Mouse (Mus musculus): ENCODE measurements at regions not wholly inside any gene's neighbourhood (a gene's known extent, or its start where the extent isn't known, plus 50 kb on each side); places are given as distances from the start of the nearest gene placed in this dataset.
"Not testable (repeated sequence)": the region's sequence is repeated elsewhere in the genome, so short reads cannot be mapped to it uniquely, and the experiment has no call there.

DNA sequence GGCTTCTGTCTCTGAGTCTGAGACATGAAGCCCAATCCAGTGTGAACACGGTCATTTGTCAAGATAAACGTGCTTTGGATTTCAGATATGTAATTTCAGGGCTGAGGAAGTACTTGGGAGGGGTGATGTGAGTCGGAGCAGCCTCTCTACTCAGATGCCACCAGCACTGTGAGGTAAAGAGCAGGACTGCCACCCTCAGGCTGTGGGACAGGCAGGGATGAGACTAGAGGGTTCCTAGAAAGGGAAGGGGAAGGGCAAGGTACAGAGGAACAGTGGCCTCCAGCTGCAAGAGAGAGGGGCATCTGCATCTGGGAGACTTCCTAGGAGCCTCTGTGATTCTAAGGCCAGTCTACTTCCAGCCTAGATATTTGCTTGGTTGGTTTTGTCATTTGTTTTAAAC lies 78.7 kb upstream of the Csrp2 start:
- peak; percentile 9 to 21 for DNase-seq

- no peak for DNase-seq
Observed at GRCm38 (mm10) chr10:110841670-110842069, 77.9 kb upstream of the Csrp2 start.

DNA sequence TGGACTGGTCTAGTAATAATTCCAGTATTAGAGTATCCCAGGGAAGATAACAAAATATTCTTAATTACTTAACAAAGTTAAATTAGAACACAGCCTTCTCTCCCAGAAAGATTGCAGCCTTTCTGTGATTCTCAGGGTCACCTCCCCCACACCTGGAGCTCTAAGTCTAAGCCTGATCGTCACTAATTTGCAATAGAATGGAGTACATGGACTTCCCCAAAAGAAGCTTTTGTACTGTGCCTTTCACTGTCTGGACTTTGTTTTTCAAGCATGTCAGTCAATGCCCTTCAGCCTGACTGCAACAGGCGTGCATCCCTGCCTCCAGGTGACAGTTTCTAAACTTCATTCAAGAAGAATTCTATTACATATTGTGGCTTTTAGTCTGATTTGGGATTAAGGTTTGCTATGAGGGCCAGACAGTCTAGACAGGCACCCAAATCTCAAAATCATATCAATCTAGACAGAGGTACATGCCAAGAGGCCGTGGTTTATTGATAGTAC lies 64.9 kb upstream of the Csrp2 start:
- not testable (repeated sequence) for DNase-seq

- peak in 1 of 2 experiments; percentile 41 for DNase-seq
Observed at GRCm38 (mm10) chr10:110855645-110856383, 63.8 kb upstream of the Csrp2 start.

DNA sequence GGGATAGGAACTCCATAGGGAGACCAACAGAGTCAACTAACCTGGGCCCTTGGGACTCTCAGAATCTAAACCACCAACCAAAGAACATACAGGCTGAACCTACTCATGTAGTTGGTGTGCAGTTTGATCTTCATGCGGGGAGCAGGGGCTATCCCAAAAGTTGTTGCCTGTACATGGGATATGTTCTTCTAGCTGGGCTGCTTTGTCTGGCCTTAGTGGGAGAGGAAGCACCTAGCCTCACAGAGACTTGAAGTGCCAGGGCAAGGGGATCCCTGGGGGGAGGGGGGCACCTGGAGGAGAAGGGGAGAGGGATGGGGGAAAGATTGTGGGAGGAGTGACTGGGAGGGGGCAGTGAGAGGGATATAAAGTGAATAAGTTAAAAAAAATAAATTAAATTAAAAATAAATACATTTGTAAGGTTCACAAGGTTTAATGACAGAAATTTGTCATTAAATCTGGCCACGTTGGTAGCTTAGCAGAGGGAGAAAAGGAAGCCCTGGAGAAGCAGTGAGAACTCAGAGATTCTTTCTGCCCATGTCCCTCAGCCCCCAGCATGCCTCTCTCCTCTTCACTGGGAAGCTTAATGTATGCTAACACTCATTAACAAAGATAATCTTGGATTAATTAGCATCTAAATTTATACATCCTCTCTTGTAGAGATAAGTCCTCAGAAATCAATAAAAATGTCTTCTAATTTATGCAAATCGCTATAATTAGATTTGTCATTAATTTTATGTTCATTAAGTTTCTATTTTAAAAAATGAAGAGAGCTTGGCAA lies 62.1 kb upstream of the Csrp2 start:
- DNase-seq, result no peak

DNA sequence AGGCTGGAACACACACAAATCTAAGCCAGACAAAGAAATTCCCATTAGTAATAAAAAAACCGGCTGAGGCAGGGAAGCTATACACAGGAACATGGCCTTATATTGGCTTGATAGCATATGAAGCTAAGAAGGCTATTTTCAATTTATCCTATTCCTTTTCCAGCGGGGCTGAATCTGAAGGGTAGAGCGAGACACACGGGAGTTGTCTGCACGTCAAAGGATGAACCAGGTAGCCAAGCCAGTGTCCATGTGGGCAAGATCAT lies 61.6 kb upstream of the Csrp2 start:
- DNase-seq, result no peak

DNA sequence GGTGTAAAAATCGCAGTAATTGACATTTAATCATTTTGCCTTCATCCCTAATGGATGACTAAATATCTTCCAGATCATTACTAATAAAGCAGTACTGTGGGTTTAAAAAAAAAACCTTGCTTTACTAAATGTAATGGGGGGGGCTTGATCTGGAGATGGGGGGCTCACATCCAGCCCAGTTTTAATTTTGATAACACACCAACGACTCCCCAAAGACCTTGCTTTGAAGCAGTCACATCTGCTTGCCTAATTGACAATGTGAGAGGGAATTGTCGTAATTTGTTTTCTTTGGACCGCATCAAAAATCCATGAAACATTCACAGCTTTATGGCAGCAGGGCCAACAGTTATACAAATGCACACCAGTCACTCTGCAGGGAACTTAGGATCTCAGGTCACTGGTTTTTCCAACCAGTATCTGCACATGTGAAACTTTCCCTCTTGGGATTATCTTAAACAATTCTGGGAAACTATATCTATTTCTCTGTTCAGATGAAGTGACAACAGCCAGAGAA lies 61.1 kb upstream of the Csrp2 start:
- no peak for DNase-seq

- DNase-seq, result no peak
Observed at GRCm38 (mm10) chr10:110859307-110859706, 60.3 kb upstream of the Csrp2 start.
